Mouse (Mus musculus): ENCODE results near the gene Id2.
A peak's percentile ranks its signal among the peaks of the same experiment; 100 is the strongest.

Gene Id2

DNA sequence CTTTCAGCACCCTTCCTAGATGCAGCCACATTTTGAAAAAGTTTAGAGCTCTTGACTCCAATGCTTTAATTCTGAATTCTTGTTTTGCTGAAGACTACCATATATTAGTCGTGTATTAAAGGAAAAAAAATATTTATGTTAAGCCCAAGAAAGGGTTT, at the start of gene Id2:
Gene Id2 (minus strand): TSS at position 89 of the 158 bp plus-strand sequence.
- no peak for DNase-seq (ENCODE audit: low spot score)

DNA sequence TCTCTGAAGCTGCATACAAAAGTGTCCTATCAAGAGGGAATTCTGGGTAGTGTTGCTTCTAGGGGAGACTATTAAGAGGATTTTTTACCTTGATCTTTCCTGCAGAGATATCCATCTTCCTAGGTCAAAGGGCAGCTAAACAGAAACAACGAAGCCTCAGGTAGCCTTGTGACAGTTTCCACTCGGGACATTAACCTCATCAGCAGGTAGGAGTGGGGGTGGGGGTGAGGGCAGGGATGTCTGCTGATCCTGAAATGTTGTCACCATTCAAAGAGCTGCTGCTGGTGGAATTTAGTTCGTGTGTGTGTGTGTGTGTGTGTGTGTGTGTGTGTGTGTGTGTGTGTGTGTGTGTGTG, 48.4 kb upstream of the Id2 start:
- no peak for DNase-seq (ENCODE audit: low spot score)

DNA sequence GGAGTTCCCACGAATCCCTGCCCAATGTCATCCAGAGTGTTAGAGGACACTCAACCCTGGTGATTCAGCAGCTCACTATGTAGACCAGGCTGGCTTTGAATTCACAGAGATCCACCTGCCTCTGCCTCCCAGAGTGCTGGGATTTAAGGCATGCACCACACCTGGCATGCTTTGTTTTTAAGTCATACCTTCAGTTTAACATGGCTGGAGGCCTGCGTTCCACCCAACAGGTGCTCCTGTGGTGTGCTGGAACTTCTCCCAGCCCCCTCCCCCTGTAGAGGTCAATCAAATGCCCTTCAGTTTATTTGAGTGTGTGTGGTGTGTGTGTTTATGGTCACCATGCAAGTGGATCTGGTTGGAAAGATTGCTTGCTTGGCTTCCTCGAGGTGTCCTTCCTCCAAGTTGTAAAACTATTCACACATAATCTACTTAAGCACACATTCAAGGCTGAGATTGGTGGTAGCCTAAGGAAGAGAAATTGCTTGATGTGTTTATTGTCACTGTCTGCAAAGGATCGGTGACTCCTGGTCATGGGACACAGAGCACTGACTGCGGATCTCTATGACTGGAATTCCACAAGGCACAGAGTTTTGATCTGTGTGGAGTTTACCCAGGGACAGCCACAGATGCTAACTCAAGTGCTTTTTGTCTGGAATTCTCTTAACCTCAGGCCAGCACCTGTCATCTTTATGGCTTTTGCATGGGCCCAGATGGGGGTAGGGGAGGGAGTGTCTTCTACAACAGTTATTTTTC, 47.8 kb upstream of the Id2 start:
- DNase-seq (ENCODE audit: low spot score), result no peak

DNA sequence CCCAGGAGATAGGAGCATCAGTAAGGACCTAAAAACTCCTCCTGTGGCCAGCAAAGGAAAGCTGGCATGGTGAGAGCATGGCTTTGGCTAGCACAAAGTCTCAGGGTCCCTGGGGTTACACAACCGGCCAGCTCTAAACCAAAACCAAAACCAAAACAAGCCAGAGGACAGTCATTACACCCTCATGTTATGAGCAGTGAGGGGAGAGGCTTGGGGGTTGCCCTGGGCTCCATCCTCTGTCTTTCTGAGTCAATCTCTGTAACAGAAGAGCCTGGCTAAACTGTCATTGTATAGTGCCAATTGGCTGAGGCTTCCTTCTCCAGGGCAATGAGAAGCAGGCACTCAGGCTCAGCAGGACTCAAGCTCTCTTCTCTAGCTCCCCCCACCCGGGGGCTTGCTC, 46.6 kb upstream of the Id2 start:
- DNase-seq (ENCODE audit: low spot score), result no peak

DNA sequence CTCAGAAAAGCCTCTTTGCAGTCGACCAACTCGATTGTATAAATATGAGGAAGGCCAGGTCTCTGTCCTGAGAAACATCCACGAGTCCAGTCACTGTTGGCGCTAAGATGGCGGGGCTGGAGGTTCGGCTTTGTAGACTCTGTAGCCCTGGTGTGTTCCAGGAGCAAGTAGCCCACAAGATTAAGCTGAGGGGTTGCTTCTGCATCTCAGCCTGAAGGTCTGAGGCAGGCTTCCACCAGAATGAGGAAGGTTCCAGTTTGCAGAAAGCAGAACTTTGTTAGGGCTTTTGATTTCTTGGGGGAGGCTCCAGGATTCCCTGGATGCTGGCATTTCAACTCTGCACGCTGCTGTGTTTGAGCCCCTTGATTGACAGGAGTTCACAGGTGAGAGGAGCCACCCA, 45.3 kb upstream of the Id2 start:
- DNase-seq (ENCODE audit: low spot score), result no peak

DNA sequence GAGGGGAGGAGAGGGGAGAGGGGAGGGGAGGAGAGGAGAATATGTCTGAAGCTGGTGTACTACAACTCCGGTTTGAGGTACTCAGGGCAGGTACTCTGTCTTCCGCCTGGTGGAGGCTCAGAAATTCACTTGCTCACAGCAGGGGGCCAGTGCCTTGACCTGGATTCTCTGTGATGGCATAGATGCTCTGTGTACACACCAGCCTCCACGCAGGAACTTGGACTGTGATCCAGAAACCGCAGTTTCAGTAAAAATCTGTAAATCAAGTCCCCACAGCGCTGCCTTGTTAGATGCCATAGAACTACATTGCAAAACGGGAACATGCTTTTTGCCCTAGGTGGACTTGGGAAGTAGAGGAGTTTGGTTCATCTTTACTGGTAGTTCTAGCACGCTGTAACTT, 44.4 kb upstream of the Id2 start:
- DNase-seq (ENCODE audit: low spot score), result no peak

DNA sequence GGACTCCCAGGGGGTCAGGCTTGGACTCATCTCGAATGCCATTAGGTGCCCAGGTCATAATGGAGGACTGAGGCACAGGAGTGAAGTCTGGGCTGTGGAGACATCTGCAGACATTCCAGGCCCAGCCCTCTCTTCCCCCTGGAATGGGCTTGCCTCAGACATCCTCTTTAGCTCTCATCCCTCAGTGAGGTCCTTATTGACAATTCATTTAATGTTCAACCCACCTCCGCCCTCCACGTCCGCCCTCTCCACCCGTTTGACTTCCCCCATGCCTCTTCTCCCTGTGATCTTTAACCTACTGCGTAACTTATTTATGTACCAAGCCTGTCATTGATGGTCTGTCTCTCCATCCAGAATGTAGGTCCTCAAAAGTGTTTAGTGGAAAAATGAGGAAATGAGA, 43.2 kb upstream of the Id2 start:
- DNase-seq (ENCODE audit: low spot score), result no peak

DNA sequence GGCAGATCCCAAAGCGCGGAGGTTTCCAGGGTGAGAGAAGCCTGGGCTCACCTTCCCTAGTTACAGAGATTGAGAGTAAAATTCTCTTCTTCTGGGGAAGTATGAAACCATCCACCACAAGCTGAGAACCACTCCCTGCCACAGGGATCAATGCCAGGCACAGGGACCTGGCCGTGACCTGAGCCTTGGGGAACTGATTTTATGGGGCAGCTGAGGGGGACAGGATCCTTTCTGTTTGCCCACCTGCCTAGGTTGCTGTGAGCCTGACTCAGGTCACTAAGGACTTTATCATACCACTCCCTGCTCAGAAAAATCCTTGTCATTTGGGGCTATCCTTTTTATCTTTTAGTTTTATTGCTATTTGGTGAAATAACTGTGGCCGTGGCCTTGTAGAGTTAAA, 41.7 kb upstream of the Id2 start:
- DNase-seq (ENCODE audit: low spot score), result no peak

DNA sequence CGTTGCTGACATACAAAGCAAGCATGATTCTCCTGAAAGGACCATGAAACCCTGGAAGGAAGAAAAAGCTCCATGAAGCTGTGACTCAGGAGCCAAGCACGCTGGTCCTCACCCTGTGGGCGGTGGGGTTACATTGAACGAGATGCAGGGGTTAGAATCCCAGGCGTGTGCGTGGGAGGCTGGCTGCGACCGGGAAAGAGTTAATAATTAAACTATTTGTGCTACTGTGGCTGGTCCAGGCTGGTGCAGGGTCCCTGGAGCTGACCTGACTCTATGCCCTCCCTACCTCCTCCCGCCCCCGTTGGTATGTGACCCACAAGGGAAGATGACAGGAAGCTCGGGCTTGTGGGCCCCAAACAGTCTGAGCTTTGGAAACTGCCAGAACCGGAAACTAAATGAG, 35.1 kb upstream of the Id2 start:
- no peak for DNase-seq (ENCODE audit: low spot score)

DNA sequence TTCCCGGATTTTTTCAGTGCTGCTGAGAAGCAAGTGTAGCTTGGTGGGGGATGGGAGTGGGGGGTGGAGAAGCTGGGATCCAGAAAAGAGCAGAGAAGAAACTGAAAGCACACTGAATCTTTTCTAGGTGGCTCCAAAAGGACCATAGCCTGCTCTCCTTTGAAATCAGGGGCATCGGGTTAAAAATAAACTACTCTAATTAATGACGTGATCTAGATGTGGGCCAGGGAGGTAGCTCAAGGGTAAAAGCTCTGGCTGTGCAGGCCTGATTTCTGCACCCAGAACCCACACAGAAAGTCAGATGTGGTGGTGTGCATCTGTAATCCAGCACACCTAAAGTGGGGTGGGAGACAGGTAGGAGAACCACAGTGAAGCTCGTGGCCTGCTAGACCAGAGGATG, 30.7 kb upstream of the Id2 start:
- no peak for DNase-seq (ENCODE audit: low spot score)

DNA sequence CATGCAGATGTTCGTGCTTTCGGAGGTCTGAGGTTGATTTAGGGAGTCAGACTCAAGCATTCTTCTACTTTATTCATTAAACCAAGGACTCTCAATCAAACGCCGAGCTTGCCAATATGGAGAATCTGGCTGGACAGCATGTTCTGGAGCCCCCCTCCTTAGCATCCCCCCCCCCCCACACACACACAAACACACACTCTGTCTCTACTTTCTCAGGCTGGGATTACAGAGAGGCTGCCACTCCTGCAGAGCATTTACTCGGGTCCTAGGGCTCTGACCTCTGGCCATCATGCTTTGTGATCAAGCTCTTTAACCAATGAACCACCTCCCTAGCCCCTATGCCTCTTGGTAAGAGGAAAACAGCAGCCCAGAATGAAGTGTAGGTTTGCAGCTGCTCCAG, 29.3 kb upstream of the Id2 start:
- no peak for DNase-seq (ENCODE audit: low spot score)

DNA sequence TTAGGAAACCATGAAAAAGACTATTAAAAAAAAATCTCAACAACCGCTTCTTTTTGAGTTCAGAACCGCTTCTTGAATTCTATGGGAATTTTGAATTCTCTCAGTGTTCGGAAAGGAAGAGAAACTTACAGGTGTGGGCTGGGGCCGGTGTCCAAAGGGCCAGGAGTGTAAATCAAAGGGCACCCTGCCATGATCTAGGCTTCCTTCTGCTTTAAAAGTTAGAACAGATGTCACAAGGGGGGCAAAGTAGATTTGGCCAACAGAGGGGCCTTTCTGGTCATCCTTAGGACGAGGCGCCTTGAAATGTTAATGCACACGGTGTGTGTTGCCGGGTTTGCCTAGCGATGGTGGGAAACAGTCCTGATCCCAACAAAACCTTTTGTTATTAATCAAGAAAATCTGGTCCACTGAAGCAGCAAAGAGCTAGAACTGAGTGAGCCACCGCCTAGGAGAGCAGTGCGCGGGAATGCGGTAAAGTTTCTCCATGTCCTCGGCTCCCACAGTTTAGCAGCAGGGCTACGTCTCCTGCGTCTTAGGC, 28.4 kb upstream of the Id2 start:
- DNase-seq (ENCODE audit: low spot score), result no peak

DNA sequence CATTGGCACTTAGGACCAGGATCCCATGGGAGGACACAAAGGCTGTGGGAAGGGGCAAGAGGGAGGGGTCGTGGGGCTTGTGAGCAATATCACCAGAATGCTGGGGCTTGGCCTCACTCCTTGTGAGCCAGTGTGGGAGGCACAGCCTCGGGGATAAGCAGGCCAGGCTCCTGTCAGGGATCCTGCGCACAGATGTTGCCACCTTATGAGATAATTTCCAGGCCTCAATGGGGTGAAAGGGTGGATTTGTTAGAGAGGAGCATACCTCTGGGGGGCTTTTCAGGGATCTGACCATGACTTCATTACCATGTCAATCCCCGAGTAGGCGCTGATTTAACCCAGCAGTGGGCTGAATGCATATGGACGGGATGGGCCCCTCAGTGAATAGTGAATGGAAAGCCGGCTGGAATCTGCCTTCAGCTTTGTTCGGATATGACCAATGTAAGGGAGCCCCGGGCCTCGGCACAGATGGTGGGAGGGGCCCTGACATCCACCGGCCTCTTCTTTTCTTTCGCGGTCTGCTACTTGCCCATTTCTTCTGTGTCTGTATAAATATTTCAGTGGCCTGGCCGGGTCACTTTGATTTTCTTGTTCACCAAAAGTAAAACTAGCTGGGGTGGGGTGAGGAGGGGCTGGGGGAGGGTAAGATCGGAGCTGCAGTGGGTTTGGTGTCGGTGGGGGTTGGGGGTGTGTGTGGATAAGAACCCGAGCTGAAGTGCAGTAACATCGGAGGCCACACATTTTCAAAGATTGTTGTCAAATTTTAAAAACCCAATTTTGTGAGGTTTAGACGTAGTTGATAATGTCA, 27.7 kb upstream of the Id2 start:
- no peak for DNase-seq (ENCODE audit: low spot score)

DNA sequence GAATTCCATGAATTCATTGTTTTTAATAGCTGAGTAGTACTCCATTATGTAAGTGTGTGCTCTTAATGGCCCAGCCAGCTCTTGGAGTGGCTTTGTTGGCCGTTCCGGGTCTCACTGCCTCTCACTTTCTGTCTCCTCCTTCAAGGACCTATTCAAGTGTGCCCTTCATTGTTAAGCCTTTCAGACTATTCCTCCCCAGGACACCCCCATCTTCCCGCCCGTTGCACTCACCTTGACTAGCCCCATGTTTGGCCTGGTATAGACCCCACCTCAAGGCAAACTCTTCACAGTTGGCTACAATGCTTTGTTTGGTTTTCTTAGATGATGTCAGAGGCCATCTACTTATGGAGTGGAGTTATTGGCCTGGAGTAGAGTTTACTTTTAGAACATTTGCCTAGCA, 23.8 kb upstream of the Id2 start:
- DNase-seq (ENCODE audit: low spot score), result no peak

DNA sequence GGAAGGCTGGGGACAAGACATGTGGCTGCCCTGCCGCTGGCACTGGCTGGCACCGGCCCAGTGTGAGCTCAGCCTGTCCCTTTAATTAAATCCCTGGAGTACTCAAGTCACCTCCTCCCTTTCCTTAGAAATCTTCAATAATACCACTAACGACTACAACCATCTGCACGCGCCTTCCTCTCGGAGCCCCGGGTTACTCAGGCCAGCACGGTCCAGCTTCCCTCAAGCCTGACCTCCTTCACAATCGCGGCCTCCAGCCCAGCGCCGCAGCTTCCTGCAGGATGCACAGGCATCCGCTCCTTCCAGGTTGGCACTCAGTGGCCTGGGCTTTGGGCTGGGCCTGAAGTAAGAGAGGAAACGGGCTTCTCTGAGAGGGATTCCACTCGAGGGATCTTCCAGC, 22.3 kb upstream of the Id2 start:
- DNase-seq (ENCODE audit: low spot score), result no peak

DNA sequence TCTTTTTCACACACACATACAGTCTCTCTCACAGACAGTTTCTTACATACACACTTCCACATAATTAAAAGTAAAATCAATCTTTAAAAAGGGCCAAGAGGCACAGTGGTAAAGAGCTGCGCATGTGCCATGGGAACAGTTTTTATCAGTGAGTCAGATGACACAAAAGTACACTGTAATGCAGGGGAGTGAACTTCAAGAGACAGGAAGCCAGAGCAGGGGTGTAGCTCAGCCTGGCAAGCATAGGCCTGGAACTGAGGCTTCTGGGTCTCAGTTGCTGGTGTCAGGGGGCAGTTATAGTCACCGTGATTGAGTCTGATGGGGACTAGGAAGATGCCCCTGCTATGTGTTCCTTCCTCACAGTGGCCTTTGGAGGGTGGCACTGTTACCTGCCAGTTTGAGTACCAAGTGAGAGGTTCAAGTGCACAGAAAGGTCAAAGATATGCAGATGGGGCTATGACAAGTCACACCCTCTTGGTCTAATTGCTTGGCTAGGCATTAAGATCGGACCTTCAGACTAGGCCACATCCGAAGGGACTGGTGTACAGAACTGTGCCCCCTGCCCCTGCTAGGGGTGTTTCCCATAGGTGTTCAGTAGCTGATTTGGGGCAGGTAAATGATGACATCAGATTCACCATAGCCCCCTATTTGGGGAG, 21.0 kb upstream of the Id2 start:
- no peak for DNase-seq (ENCODE audit: low spot score)

DNA sequence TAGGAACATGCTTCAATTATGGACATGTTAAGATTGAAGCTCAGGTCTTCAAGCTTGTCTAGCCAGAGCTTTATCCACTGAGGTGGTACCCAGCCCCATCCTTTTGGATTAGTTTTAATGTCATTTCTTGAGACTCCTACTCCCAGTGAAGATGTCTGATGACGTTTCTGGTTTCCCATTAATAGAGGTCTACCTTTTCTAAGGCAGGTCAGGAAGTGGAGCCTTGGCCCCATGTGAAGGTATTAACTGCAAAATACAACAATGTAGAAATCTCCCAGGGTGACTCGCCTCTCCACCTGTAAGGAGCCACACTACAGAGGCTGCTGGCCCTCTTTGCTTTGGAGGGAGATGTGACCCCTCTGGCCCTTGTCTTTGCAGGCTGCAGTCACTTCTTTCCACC, 19.2 kb upstream of the Id2 start:
- no peak for DNase-seq (ENCODE audit: low spot score)

DNA sequence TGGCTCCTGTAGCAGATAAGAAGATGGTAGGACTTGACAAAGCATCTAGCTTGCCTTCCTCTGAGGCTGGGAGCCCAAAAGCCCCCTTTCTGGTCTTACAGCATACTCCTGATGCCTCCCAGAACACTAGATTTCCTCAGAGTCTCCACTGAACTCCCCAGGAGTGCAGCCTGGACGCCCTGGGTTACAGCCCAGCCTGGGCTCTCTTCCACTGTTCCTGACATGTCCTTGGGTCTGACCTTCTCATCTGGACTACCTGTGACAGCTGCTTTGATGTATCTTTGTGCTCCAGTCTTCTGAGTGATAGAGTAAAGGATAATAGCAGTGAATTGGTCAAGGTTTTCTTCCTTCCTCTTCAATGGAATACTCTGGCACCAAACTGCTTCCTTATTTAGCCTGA, 17.5 kb upstream of the Id2 start:
- DNase-seq (ENCODE audit: low spot score), result no peak

DNA sequence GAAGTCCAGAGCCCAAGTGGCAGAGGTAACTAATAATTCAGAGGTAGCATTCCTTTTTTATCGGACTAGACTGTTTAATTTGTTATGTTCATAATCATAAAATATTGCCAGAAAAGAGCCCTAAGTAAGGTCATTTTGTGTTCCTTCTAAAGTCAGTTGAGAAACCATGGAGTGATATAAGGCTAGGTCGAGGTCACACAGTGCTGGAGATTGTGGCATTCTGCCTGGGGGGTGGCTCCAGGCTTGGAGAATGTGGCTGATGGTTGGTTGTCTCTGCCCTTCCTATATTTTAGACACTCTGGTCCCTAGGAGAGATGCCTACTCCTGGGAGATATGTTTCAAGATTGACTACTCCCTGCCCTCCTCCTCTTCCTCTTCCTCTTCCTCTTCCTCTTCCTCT, 16.4 kb upstream of the Id2 start:
- no peak for DNase-seq (ENCODE audit: low spot score)

DNA sequence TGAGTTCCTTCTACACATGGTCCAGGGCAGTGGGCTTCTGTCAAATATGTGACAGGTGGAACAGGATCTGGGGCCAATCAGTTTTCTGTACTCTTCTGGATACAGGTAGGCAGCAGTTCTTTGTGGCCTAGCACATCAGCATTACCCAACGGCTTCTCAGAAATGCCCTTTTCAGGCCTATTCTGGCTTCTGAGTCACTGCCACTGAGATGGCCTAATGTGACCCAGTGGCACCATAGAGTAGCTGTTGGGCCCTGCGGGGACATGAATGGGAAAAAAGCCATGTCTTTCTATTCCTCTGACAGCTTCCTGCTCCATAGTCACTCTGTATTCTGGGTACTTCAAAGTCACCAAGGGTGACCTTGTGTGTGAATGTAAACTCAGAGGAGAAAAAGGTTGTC, 15.9 kb upstream of the Id2 start:
- DNase-seq (ENCODE audit: low spot score), result no peak

DNA sequence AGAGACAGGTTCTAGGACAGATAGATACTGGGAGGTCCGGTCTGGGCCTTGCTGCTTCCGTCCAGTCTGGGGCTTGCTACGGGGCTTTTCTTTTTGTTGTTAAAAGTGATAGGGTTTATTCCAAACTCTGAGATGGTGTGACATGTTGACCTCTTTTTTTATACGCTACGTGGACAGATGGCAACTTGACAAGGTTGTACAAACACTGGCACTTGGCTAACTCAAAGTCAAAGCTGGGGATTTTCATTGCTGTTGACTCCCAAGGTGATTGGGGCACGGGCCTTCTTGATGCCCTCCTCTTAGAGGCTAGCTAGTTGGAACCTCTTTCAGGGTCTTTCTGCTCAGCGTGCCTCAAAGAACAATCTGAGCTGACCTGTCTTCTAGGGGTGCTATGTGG, 13.7 kb upstream of the Id2 start:
- DNase-seq (ENCODE audit: low spot score), result no peak

DNA sequence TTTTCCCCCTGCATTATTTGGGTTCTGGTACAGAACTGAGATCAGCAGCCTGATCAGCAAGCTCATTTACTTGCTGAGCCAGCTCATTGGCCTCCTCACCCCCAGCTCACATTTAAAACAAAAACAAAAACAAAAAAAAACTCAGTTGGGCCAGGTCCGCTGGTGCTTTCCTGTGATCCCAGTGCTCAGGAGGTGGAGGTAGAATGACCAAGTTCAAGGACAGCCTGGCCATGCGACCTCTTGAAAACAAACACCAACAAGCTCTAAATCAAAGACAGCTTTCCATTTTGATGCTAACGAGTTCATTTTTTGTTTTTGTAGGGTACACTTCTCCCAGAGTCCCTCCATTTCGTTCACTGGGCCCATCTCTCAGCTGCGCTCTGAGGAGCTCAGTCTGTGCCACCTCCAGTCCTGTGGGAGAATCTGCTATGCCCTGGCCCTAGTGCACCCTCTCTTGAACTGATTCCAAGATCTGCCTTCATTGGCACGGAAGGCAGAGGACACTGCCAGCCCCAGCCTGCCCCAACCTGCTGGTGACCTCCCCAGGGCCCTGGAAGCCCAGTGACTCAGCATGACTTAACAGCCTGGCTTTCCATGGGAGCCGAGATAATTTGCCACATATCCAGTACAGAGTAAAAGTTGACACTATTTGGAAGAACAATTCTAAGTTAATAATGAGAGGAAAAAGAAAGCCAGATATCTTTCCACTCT, 13.2 kb upstream of the Id2 start:
- peak; percentile 34 for DNase-seq (ENCODE audit: low spot score)

DNA sequence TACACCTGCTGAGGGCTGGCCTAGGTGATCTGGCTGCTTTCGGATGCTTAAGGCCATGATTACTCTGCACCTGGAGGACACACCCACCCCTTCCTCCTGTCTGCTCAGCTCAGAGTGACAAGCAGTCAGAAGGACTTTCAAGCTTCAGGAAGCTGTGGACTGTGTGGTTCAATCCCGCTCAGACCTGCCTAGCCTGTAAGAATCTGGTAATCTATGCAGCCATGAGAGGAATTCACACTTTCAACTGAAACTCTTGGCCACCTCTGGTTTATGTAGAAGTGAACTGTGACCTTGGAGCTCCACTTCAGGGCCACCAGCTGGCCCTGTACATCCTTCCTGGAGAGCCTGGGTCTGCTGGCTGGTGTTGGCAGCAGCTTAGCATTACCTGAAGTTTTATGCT, 11.9 kb upstream of the Id2 start:
- DNase-seq (ENCODE audit: low spot score), result no peak

Measured in ovary, postnatal 36 days (tissue).